Mouse (Mus musculus): ENCODE results near the gene Atat1.

GRCm38 (mm10) chr17:35883777-35884176 lies 26.1 kb downstream of the Atat1 start:
- TF ChIP-seq ZC3H11A (IDR thresholded peaks at IDR 0.05; ENCODE audit: borderline replicate concordance, low read depth, low read length) (no peak), ZNF384 (IDR thresholded peaks at IDR 0.05; ENCODE audit: low read depth, low read length) (no peak), HCFC1 (IDR thresholded peaks at IDR 0.05; ENCODE audit: borderline replicate concordance, insufficient read depth, low read length) (no peak)

Data from ES-E14 (cell line).